Mouse (Mus musculus) small intestine, adult 2 months (tissue): ENCODE data around the gene Slc36a2.

Experiments
- CTCF ChIP-seq: fragments of 200-500 bp; IDR thresholded peaks from 2 replicates; pipeline ENCODE4 v1.5.1; 2012; ENCODE audit warnings: low read depth, mild to moderate bottlenecking, control low read depth, inconsistent platforms, low read length, moderate library complexity, mixed read lengths; ENCODE audit not compliant: insufficient replicate concordance, insufficient read length; ENCODE audit errors: extremely low read depth
- POLR2A ChIP-seq: fragments of 200-500 bp; IDR thresholded peaks from 2 replicates; pipeline ENCODE4 v1.6.1; 2012; ENCODE audit warnings: low read depth, mild to moderate bottlenecking, control low read depth, inconsistent platforms, low read length, moderate library complexity

- TF ChIP-seq CTCF (no peak), POLR2A (no peak)
Measured at GRCm38 (mm10) chr11:55216061-55216460, 31.2 kb upstream of the Slc36a2 start.
